Mouse (Mus musculus): ENCODE measurements around the gene Vdac1. TPM values are rescaled to one million over a fixed set of nuclear protein-coding genes. Genes with fewer than 3 reads are reported as not detected.

Vdac1 gene
- polyA plus RNA-seq, 1 experiment, result 47.0 TPM

- WGBS, result 68% methylated on average over 23 of the region's 23 CpGs
- H3K36me3 ChIP-seq (ENCODE audit: control insufficient read depth, insufficient read depth, low read length), result no peaks in the 10 kb centered on the region
- TF ChIP-seq POLR2A (IDR thresholded peaks at IDR 0.05; ENCODE audit: low read depth, low read length) (no peak), CTCF (IDR thresholded peaks at IDR 0.05; ENCODE audit: extremely low read depth, insufficient read length, insufficient replicate concordance, low read depth, low read length) (no peak)
- no peak overlapping the region for H3K27ac ChIP-seq (ENCODE audit: insufficient read depth, low read depth, low read length)
- H3K4me1 ChIP-seq (ENCODE audit: control insufficient read depth, insufficient read depth, insufficient read length, low read length), result 0 out of 2 replicates have a peak, but pooled peaks cover 1% of the 10 kb centered on the region
- no peaks in the 10 kb centered on the region for H3K27me3 ChIP-seq (ENCODE audit: control insufficient read depth, insufficient read depth, low read length)
- H3K4me3 ChIP-seq (ENCODE audit: low read depth, low read length), result no peak overlapping the region
Observed at GRCm38 (mm10) chr11:52324442-52325367, 36.0 kb upstream of the Vdac1 start.

GRCm38 (mm10) chr11:52327313-52327712 lies 33.3 kb upstream of the Vdac1 start:
- no peaks in the 10 kb centered on the region for H3K36me3 ChIP-seq (ENCODE audit: control insufficient read depth, insufficient read depth, low read length)
- H3K4me1 ChIP-seq (ENCODE audit: control insufficient read depth, insufficient read depth, insufficient read length, low read length), result peaks cover 3% of the 10 kb centered on the region; the same call in 1 of the 2 replicates
- TF ChIP-seq CTCF (IDR thresholded peaks at IDR 0.05; ENCODE audit: extremely low read depth, insufficient read length, insufficient replicate concordance, low read depth, low read length) (no peak), POLR2A (IDR thresholded peaks at IDR 0.05; ENCODE audit: low read depth, low read length) (no peak)
- no peak overlapping the region for H3K4me3 ChIP-seq (ENCODE audit: low read depth, low read length)
- H3K27ac ChIP-seq (ENCODE audit: insufficient read depth, low read depth, low read length), result no peak overlapping the region
- H3K27me3 ChIP-seq (ENCODE audit: control insufficient read depth, insufficient read depth, low read length), result no peaks in the 10 kb centered on the region
- 51% methylated on average over 3 of the region's 3 CpGs for WGBS

DNA sequence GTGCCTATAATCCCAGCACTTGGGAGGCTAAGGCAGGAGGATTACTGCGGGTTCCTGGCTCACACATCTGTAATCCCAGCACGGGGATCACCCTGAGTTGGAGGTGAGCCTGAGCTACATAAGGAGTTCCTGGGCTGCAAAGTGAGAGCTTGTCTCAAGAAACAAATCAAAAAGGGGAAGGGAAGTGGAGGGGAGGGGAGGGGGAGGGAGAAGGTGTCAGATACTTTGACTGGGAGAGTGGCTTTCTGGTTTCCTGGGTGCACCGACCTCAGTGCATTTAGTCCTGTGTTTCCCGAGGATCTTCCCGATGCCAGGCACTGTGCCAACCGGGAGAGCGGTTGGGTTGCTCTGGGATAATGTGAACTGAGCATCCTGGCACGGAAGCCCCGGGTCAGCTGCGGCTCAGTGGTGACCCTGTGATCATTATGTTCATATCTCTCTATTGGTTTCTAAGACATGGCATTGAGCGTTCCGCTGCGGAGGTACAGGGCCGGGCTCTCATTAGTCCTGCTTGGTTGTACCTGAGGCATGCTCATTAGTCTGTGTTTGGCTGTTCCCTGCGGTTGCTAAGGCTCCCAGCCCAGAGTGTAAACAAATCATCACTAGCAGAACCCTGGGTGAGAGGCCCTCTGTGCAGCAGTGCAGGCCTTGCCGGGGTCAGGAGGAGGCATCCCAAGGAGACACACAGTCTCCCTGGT lies 28.1 kb upstream of the Vdac1 start:
- Histone ChIP-seq H3K4me1 (ENCODE audit: control insufficient read depth, insufficient read depth, insufficient read length, low read length) (peaks cover 9% of the 10 kb centered on the region), H3K4me3 (ENCODE audit: low read depth, low read length) (no peak overlapping the region), H3K27me3 (ENCODE audit: control insufficient read depth, insufficient read depth, low read length) (no peaks in the 10 kb centered on the region), H3K27ac (ENCODE audit: insufficient read depth, low read depth, low read length) (no peak overlapping the region), H3K36me3 (ENCODE audit: control insufficient read depth, insufficient read depth, low read length) (no peaks in the 10 kb centered on the region)
- TF ChIP-seq POLR2A (IDR thresholded peaks at IDR 0.05; ENCODE audit: low read depth, low read length), result no peak
- TF ChIP-seq CTCF (IDR thresholded peaks at IDR 0.05; ENCODE audit: extremely low read depth, insufficient read length, insufficient replicate concordance, low read depth, low read length), result no peak
- 36% methylated on average over 16 of the region's 16 CpGs for WGBS

GRCm38 (mm10) chr11:52333616-52334015 lies 27.0 kb upstream of the Vdac1 start:
- TF ChIP-seq CTCF (IDR thresholded peaks at IDR 0.05; ENCODE audit: extremely low read depth, insufficient read length, insufficient replicate concordance, low read depth, low read length) (no peak), POLR2A (IDR thresholded peaks at IDR 0.05; ENCODE audit: low read depth, low read length) (no peak)
- 78% methylated on average over 13 of the region's 13 CpGs for WGBS
- Histone ChIP-seq H3K27ac (ENCODE audit: insufficient read depth, low read depth, low read length) (no peak overlapping the region), H3K4me1 (ENCODE audit: control insufficient read depth, insufficient read depth, insufficient read length, low read length) (peaks cover 9% of the 10 kb centered on the region), H3K36me3 (ENCODE audit: control insufficient read depth, insufficient read depth, low read length) (no peaks in the 10 kb centered on the region), H3K27me3 (ENCODE audit: control insufficient read depth, insufficient read depth, low read length) (no peaks in the 10 kb centered on the region), H3K4me3 (ENCODE audit: low read depth, low read length) (no peak overlapping the region)

- Histone ChIP-seq H3K27ac (ENCODE audit: insufficient read depth, low read depth, low read length) (no peak overlapping the region), H3K4me3 (ENCODE audit: low read depth, low read length) (no peak overlapping the region), H3K4me1 (ENCODE audit: control insufficient read depth, insufficient read depth, insufficient read length, low read length) (peaks cover 6% of the 10 kb centered on the region), H3K27me3 (ENCODE audit: control insufficient read depth, insufficient read depth, low read length) (no peaks in the 10 kb centered on the region), H3K36me3 (ENCODE audit: control insufficient read depth, insufficient read depth, low read length) (no peaks in the 10 kb centered on the region)
- 90% methylated on average over 4 of the region's 4 CpGs for WGBS
- TF ChIP-seq CTCF (IDR thresholded peaks at IDR 0.05; ENCODE audit: extremely low read depth, insufficient read length, insufficient replicate concordance, low read depth, low read length) (peak; percentile 9; the same call in 1 of the 2 replicates), POLR2A (IDR thresholded peaks at IDR 0.05; ENCODE audit: low read depth, low read length) (no peak)
Observed at GRCm38 (mm10) chr11:52335263-52335662, 25.4 kb upstream of the Vdac1 start.

DNA sequence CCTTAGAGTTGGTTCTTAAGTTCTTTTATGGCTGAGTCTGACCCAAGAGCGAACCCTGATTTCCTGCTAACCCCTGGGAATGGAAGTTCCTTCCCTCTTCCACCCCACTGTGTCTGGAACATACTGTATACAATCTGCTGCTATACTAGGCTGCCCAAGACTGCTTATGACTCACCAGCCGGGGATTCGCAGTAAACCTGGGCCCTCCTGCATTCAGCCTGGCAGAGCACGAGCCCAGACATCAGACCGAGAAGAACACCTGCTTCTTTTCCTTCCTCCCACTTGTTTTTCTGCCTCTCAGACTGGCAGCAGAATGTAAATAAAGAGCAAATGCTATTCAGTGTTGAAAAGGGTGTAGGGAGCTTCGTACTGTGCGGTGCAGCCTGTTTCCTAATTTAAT lies 24.7 kb upstream of the Vdac1 start:
- H3K27me3 ChIP-seq (ENCODE audit: control insufficient read depth, insufficient read depth, low read length), result no peaks in the 10 kb centered on the region
- H3K4me1 ChIP-seq (ENCODE audit: control insufficient read depth, insufficient read depth, insufficient read length, low read length), result peaks cover 6% of the 10 kb centered on the region
- H3K36me3 ChIP-seq (ENCODE audit: control insufficient read depth, insufficient read depth, low read length), result no peaks in the 10 kb centered on the region
- 35% methylated on average over 7 of the region's 7 CpGs for WGBS
- no peak overlapping the region for H3K4me3 ChIP-seq (ENCODE audit: low read depth, low read length)
- TF ChIP-seq POLR2A (IDR thresholded peaks at IDR 0.05; ENCODE audit: low read depth, low read length) (no peak), CTCF (IDR thresholded peaks at IDR 0.05; ENCODE audit: extremely low read depth, insufficient read length, insufficient replicate concordance, low read depth, low read length) (no peak)
- H3K27ac ChIP-seq (ENCODE audit: insufficient read depth, low read depth, low read length), result no peak overlapping the region
